Mouse (Mus musculus) small intestine, adult 2 months (tissue): ENCODE data around the gene Hoxd8. TPM values are rescaled to one million over a fixed set of nuclear protein-coding genes. Genes with fewer than 3 reads are reported as not detected.

Experiments
- H3K27ac ChIP-seq: fragments of 200-500 bp; 2 replicates; pipeline ENCODE4 v1.5.1; 2012; ENCODE audit warnings: low read depth, low read length, control low read depth, inconsistent platforms; ENCODE audit not compliant: insufficient read depth
- H3K27me3 ChIP-seq: fragments of 200-500 bp; 2 replicates; pipeline ENCODE4 v1.6.1; 2012; ENCODE audit warnings: mild to moderate bottlenecking, moderate library complexity, low read length, inconsistent platforms; ENCODE audit not compliant: control insufficient read depth, insufficient read depth
- H3K36me3 ChIP-seq: fragments of 200-500 bp; 2 replicates; pipeline ENCODE4 v1.6.1; 2012; ENCODE audit warnings: mild to moderate bottlenecking, low read length, control low read depth, inconsistent platforms; ENCODE audit not compliant: control insufficient read depth, insufficient read depth
- H3K4me1 ChIP-seq: fragments of 200-500 bp; 2 replicates; pipeline ENCODE4 v1.6.1; 2012; ENCODE audit warnings: low read length, inconsistent platforms, mixed read lengths; ENCODE audit not compliant: control insufficient read depth, insufficient read depth, insufficient read length
- H3K4me3 ChIP-seq: fragments of 200-500 bp; 2 replicates; pipeline ENCODE4 v1.5.1; 2012; ENCODE audit warnings: low read depth, mild to moderate bottlenecking, control low read depth, inconsistent platforms, low read length, moderate library complexity
- CTCF ChIP-seq: fragments of 200-500 bp; IDR thresholded peaks from 2 replicates; pipeline ENCODE4 v1.5.1; 2012; ENCODE audit warnings: low read depth, mild to moderate bottlenecking, control low read depth, inconsistent platforms, low read length, moderate library complexity, mixed read lengths; ENCODE audit not compliant: insufficient replicate concordance, insufficient read length; ENCODE audit errors: extremely low read depth
- POLR2A ChIP-seq: fragments of 200-500 bp; IDR thresholded peaks from 2 replicates; pipeline ENCODE4 v1.6.1; 2012; ENCODE audit warnings: low read depth, mild to moderate bottlenecking, control low read depth, inconsistent platforms, low read length, moderate library complexity
- WGBS: fragments of 180-500 bp; shearing (Covaris S2); methylation state at CpG from one replicate; pipeline ENCODE4 v1.1.7; 2018; 5-methylcytosine and 5-hydroxymethylcytosine counted together
- polyA plus RNA-seq: library from polyadenylated mRNA; depleted of rRNA; stranded (reverse); fragments of >200 nt; gene quantifications from 2 replicates; pipeline ENCODE4 v1.2.3, GENCODE M21; 2012

Hoxd8 gene
- polyA plus RNA-seq, 1 experiment: 3.1 TPM

GRCm38 (mm10) chr2:74728303-74728680 lies 23.9 kb downstream of the Hoxd8 start:
- peaks cover 51% of the 10 kb centered on the region for H3K27me3 ChIP-seq
- 39% methylated on average over 13 of the region's 13 CpGs for WGBS
- no peak overlapping the region for H3K27ac ChIP-seq
- H3K4me1 ChIP-seq: peaks cover 7% of the 10 kb centered on the region
- TF ChIP-seq POLR2A (no peak), CTCF (no peak)
- H3K4me3 ChIP-seq: no peak overlapping the region
- H3K36me3 ChIP-seq: no peaks in the 10 kb centered on the region

DNA sequence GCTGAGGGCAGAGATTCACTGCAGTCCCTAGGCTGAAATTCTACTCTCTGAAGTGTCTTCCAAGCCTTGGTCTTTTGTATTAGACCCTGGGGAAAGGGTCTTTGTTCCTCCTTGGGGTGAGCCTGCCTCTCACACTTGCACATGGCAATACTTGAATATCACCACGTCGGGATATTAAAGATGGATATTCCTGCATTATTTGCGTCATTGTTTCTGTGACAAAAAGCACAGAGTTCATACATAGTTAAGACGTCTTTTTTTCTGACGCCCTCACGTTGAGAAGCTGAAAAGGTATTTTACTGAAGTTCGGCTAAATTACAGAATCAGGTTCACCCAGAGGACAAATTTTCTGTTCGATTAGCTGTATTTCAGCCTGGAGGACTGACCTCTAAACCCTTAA lies 25.9 kb downstream of the Hoxd8 start:
- TF ChIP-seq CTCF: no peak
- no peak for TF ChIP-seq POLR2A
- Histone ChIP-seq H3K27ac (no peak overlapping the region), H3K36me3 (no peaks in the 10 kb centered on the region), H3K4me3 (no peak overlapping the region), H3K27me3 (peaks cover 66% of the 10 kb centered on the region), H3K4me1 (peaks cover 3% of the 10 kb centered on the region; the same call in 1 of the 2 replicates)
- 41% methylated on average over 8 of the region's 8 CpGs for WGBS

- Histone ChIP-seq H3K27me3 (peaks cover 70% of the 10 kb centered on the region), H3K36me3 (no peaks in the 10 kb centered on the region), H3K4me3 (no peak overlapping the region), H3K4me1 (peaks cover 3% of the 10 kb centered on the region; the same call in 1 of the 2 replicates), H3K27ac (no peak overlapping the region)
- TF ChIP-seq CTCF (no peak), POLR2A (no peak)
Measured at GRCm38 (mm10) chr2:74731055-74731454, 26.6 kb downstream of the Hoxd8 start.

DNA sequence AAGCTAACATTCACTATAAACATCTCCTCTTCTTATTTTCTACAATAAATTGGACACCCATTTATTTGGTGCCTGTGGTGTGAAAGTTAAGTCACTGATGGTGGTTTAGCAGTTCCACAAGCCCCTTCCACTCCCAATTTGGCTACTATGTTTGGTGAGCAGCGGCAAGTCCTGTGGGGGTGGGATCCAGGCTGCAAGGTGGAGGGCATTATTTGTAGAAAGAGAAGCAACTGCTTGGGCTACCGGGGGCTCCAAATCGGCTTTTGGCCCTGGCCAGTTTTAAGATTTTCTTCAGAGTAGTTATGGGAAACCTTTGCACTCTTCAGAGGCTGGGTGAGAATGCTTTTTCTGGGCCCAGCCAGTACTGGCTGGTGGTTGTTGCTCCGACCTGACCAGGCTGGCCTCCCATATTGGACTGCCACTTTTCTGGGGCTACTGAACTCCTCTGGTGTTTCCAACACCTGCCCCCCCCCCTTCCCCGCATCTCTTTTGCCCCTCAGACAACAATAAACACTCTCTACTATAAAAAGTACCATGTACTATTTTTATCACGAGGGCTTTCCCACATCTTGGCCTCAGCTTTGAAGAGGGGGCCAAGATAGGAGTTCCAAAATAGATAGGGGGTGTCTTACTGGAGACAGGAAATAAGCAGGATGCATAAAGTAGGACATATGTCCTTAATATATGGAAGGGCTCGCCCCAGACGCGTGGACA lies 27.5 kb downstream of the Hoxd8 start:
- H3K4me3 ChIP-seq: no peak overlapping the region
- H3K27ac ChIP-seq: no peak overlapping the region
- TF ChIP-seq POLR2A: no peak
- no peak for TF ChIP-seq CTCF
- peaks cover 69% of the 10 kb centered on the region for H3K27me3 ChIP-seq
- WGBS: 31% methylated on average over 9 of the region's 9 CpGs
- H3K36me3 ChIP-seq: no peaks in the 10 kb centered on the region
- H3K4me1 ChIP-seq: peaks cover 3% of the 10 kb centered on the region; the same call in 1 of the 2 replicates

- Histone ChIP-seq H3K27me3 (peaks cover 68% of the 10 kb centered on the region), H3K36me3 (no peaks in the 10 kb centered on the region), H3K27ac (no peak overlapping the region), H3K4me3 (peak overlapping the region; percentile 40), H3K4me1 (peaks cover 2% of the 10 kb centered on the region; the same call in 1 of the 2 replicates)
- no peak for TF ChIP-seq POLR2A
- WGBS: 7% methylated on average over 52 of the region's 52 CpGs
Measured at GRCm38 (mm10) chr2:74732513-74733316, 28.3 kb downstream of the Hoxd8 start.

DNA sequence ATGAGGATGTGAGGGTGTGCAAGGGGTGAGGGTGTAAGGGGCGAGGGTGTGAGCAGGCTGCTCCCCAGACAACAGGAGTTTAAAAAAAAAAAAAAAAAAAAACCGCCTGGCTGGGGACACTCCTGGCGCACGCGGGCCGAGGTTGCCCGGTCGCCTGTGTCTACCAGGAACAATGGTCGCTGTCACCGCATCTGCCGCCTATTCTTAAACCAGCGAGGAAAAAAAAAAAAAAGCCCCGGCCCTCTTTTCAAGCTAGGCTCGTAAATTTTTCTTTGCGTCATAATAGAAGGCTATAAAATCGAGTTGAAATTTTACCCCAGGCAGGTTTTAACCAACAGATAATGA lies 28.9 kb downstream of the Hoxd8 start:
- Histone ChIP-seq H3K27me3 (peaks cover 68% of the 10 kb centered on the region), H3K27ac (no peak overlapping the region), H3K4me1 (peaks cover 2% of the 10 kb centered on the region; the same call in 1 of the 2 replicates), H3K4me3 (peak overlapping the region; percentile 40), H3K36me3 (no peaks in the 10 kb centered on the region)
- TF ChIP-seq POLR2A (no peak), CTCF (no peak)
- 2% methylated on average over 16 of the region's 16 CpGs for WGBS

- Histone ChIP-seq H3K4me3 (no peak overlapping the region), H3K27ac (no peak overlapping the region), H3K27me3 (peaks cover 68% of the 10 kb centered on the region), H3K36me3 (no peaks in the 10 kb centered on the region), H3K4me1 (peaks cover 2% of the 10 kb centered on the region; the same call in 1 of the 2 replicates)
- TF ChIP-seq POLR2A: no peak
- TF ChIP-seq CTCF: no peak
- 15% methylated on average over 6 of the region's 6 CpGs for WGBS
Measured at GRCm38 (mm10) chr2:74733765-74734164, 29.4 kb downstream of the Hoxd8 start.
